Mouse (Mus musculus): ENCODE measurements around the gene Olfr967. TPM values are rescaled to one million over a fixed set of nuclear protein-coding genes. Genes with fewer than 3 reads are reported as not detected.

Olfr967 gene
- not detected for polyA plus RNA-seq (2014; fragmentation: Illumina TruSeq; extraction: RNeasy Lipid Tissue Mini Kit (QIAGEN cat#74804); ENCODE audit: low read depth, low replicate concordance)

DNA sequence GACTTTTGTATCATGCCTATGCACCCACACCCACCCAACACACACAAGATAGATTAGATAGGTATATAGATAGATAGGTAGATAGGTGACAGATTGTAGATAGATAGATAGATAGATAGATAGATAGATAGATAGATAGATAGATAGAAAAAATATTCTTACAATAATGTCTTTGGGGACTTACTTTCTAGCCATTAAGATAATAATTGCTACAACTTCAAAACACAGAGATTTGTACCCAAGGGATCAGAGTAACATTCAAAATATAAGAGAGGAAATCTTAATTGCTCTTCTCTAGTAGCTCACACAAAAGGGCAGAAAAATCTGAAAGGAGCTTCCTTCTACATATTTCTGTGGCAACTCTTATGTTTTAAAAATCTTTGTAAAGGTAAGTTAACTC is at the start of gene Olfr967:
Olfr967 (plus strand) TSS at position 301 of the 400 bp plus-strand sequence.

GRCm38 (mm10) chr9:39707017-39707416 is 39.0 kb upstream of the Olfr967 start, which contains the start of gene Olfr149:
Gene Olfr149, minus strand, starts transcription at chr9:39707117.

DNA sequence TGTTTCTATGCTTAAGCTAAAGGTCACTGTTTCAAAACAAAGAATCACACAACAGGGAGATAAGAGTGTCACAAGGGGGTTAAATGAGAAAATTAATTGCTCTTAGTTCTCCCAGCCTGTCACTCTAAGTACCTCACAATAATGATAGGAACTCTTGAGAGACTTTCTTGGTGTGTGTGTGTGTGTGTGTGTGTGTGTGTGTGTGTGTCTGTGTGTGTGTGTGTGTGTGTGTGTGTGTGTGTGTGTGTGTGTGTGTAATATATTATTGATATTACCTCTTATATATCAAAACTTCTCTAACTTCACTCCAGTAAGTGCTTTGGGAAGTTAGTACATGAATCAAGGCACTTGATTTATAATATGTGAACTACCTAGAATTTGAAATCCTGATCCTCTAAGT is 35.0 kb upstream of the Olfr967 start, which contains the start of gene Olfr965:
Olfr965 (plus strand) TSS at position 301 of the 400 bp plus-strand sequence.

GRCm38 (mm10) chr9:39730678-39731077 is 15.4 kb upstream of the Olfr967 start, which contains the start of gene Olfr150:
Gene Olfr150, plus strand, starts transcription at chr9:39730978.

DNA sequence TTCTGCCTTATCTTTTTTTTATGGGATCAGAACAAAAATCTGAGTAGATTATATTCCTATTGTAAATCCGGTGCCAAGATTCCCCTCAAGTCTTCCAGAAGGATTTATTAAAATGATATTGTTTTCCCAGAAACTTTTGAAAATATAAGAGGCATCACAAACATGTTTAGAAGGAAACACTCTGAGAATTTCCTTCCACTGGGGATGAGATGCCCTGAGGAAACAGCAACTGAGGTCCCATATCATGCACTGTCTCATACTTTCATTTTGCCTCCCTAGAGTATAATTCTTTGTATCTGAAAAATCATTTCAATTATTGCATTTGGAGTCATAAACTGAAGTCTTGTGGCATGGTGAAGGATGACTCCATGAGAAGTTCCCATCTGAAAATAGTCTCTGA is 37.1 kb downstream of the Olfr967 start, which contains the start of gene Olfr968:
Olfr968 (minus strand) TSS at position 101 of the 400 bp plus-strand sequence.

DNA sequence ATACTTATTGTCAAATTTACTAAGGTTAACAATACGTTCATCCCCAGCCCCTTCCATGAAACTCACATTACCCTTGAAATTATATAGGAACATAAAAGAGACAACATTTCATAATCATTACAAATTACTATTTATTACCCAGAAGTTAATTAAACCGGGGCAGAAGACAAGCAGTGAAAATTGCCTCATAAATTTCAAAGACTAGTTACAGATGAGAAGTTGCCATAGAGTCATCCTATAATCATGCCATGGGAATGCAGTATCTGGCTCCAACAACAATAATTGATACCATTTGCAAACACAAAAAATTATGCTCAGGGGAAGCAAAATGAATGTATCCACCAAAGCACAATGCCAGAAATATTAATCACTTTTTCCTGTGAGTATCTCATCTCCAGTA is 44.5 kb downstream of the Olfr967 start, which contains the start of gene Olfr969:
Olfr969 (plus strand) TSS at position 388 of the 400 bp plus-strand sequence.

Other genes starting within 250 kb of the Olfr967 start
- gene Olfr957, start 230.4 kb upstream of the Olfr967 start, polyA plus RNA-seq (2014; fragmentation: Illumina TruSeq; extraction: RNeasy Lipid Tissue Mini Kit (QIAGEN cat#74804); ENCODE audit: low read depth, low replicate concordance): not detected
- not detected for gene Olfr958, start 192.2 kb upstream of the Olfr967 start, polyA plus RNA-seq (2014; fragmentation: Illumina TruSeq; extraction: RNeasy Lipid Tissue Mini Kit (QIAGEN cat#74804); ENCODE audit: low read depth, low replicate concordance)
- not detected for gene Olfr959, start 170.7 kb upstream of the Olfr967 start, polyA plus RNA-seq (2014; fragmentation: Illumina TruSeq; extraction: RNeasy Lipid Tissue Mini Kit (QIAGEN cat#74804); ENCODE audit: low read depth, low replicate concordance)
- gene AW551984, start 141.8 kb upstream of the Olfr967 start, polyA plus RNA-seq (2014; fragmentation: Illumina TruSeq; extraction: RNeasy Lipid Tissue Mini Kit (QIAGEN cat#74804); ENCODE audit: low read depth, low replicate concordance): 11.8 TPM
- not detected for gene Olfr148, start 135.6 kb upstream of the Olfr967 start, polyA plus RNA-seq (2014; fragmentation: Illumina TruSeq; extraction: RNeasy Lipid Tissue Mini Kit (QIAGEN cat#74804); ENCODE audit: low read depth, low replicate concordance)
- not detected for gene Olfr960, start 124.9 kb upstream of the Olfr967 start, polyA plus RNA-seq (2014; fragmentation: Illumina TruSeq; extraction: RNeasy Lipid Tissue Mini Kit (QIAGEN cat#74804); ENCODE audit: low read depth, low replicate concordance)
- not detected for gene Olfr961, start 101.2 kb upstream of the Olfr967 start, polyA plus RNA-seq (2014; fragmentation: Illumina TruSeq; extraction: RNeasy Lipid Tissue Mini Kit (QIAGEN cat#74804); ENCODE audit: low read depth, low replicate concordance)
- gene Olfr963, start 79.0 kb upstream of the Olfr967 start, polyA plus RNA-seq (2014; fragmentation: Illumina TruSeq; extraction: RNeasy Lipid Tissue Mini Kit (QIAGEN cat#74804); ENCODE audit: low read depth, low replicate concordance): not detected
- not detected for gene Olfr149, start 39.1 kb upstream of the Olfr967 start, polyA plus RNA-seq (2014; fragmentation: Illumina TruSeq; extraction: RNeasy Lipid Tissue Mini Kit (QIAGEN cat#74804); ENCODE audit: low read depth, low replicate concordance)
- gene Olfr965, start 34.9 kb upstream of the Olfr967 start, polyA plus RNA-seq (2014; fragmentation: Illumina TruSeq; extraction: RNeasy Lipid Tissue Mini Kit (QIAGEN cat#74804); ENCODE audit: low read depth, low replicate concordance): not detected
- gene Olfr150, start 15.3 kb upstream of the Olfr967 start, polyA plus RNA-seq (2014; fragmentation: Illumina TruSeq; extraction: RNeasy Lipid Tissue Mini Kit (QIAGEN cat#74804); ENCODE audit: low read depth, low replicate concordance): not detected
- gene Olfr968, start 37.0 kb downstream of the Olfr967 start, polyA plus RNA-seq (2014; fragmentation: Illumina TruSeq; extraction: RNeasy Lipid Tissue Mini Kit (QIAGEN cat#74804); ENCODE audit: low read depth, low replicate concordance): not detected
- not detected for gene Olfr969, start 44.7 kb downstream of the Olfr967 start, polyA plus RNA-seq (2014; fragmentation: Illumina TruSeq; extraction: RNeasy Lipid Tissue Mini Kit (QIAGEN cat#74804); ENCODE audit: low read depth, low replicate concordance)
- gene Olfr970, start 62.6 kb downstream of the Olfr967 start, polyA plus RNA-seq (2014; fragmentation: Illumina TruSeq; extraction: RNeasy Lipid Tissue Mini Kit (QIAGEN cat#74804); ENCODE audit: low read depth, low replicate concordance): not detected
- gene Olfr971, start 90.6 kb downstream of the Olfr967 start, polyA plus RNA-seq (2014; fragmentation: Illumina TruSeq; extraction: RNeasy Lipid Tissue Mini Kit (QIAGEN cat#74804); ENCODE audit: low read depth, low replicate concordance): not detected
- gene Olfr972, start 120.2 kb downstream of the Olfr967 start, polyA plus RNA-seq (2014; fragmentation: Illumina TruSeq; extraction: RNeasy Lipid Tissue Mini Kit (QIAGEN cat#74804); ENCODE audit: low read depth, low replicate concordance): not detected
- gene Olfr229, start 161.1 kb downstream of the Olfr967 start, polyA plus RNA-seq (2014; fragmentation: Illumina TruSeq; extraction: RNeasy Lipid Tissue Mini Kit (QIAGEN cat#74804); ENCODE audit: low read depth, low replicate concordance): not detected
- gene Olfr974, start 191.3 kb downstream of the Olfr967 start, polyA plus RNA-seq (2014; fragmentation: Illumina TruSeq; extraction: RNeasy Lipid Tissue Mini Kit (QIAGEN cat#74804); ENCODE audit: low read depth, low replicate concordance): not detected
- not detected for gene Olfr975, start 205.8 kb downstream of the Olfr967 start, polyA plus RNA-seq (2014; fragmentation: Illumina TruSeq; extraction: RNeasy Lipid Tissue Mini Kit (QIAGEN cat#74804); ENCODE audit: low read depth, low replicate concordance)
- not detected for gene Olfr976, start 214.9 kb downstream of the Olfr967 start, polyA plus RNA-seq (2014; fragmentation: Illumina TruSeq; extraction: RNeasy Lipid Tissue Mini Kit (QIAGEN cat#74804); ENCODE audit: low read depth, low replicate concordance)
- not detected for gene Olfr978, start 245.9 kb downstream of the Olfr967 start, polyA plus RNA-seq (2014; fragmentation: Illumina TruSeq; extraction: RNeasy Lipid Tissue Mini Kit (QIAGEN cat#74804); ENCODE audit: low read depth, low replicate concordance)

All from sigmoid colon, adult 10 weeks (tissue).